In the genomic region with DNA sequence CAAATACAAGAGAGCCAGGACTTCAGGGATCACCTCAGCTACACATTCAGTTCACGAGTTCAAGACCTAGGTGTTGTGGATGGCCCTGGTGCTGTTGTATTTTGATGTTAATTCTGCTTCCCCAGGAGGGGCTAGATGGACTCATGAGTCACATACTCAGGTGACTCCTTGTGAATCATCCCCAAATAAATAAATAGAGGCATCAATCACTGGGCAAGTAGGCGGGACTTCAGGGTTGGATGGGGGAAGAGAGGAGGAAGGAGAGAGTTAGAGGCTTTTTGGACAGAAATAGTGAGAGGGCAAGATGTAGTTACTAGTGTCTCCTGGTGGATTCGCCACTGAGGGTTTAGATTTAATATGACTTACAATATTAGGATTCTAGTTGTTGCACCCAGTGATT, we compare ENCODE assay signal across 23 mouse cellular contexts.
A peak's percentile ranks its signal among the peaks of the same experiment; 100 is the strongest.
DNase-seq lines count a peak whose midpoint lies in the region; ATAC-seq lines count a peak whose summit lies in the region.
"Had no signal": no experiment of that assay in that cellular context is flagged by ENCODE, and none has a peak within 500 bp of the region (broad histone marks: within the 10 kb centered on the region; RNA-seq: fewer than 3 reads in every experiment).

No protein-coding gene starts in this region.

- intact Hi-C loops in heart, postnatal 14 days (cut with DNase I) = no loop called here

- peak; percentile 49 for DNase-seq in heart, adult 11 months
- no peak for DNase-seq in heart, postnatal 14 days
- DNase-seq in 3134 (ENCODE audit: extremely low read depth, insufficient read length, low spot score) (peak; percentile 11), ES-CJ7 (ENCODE audit: low read depth, low spot score) (peak; percentile 11), R1 (ENCODE audit: low read depth, low spot score) (peak; percentile 42)
- DNase-seq in urinary bladder, postnatal 25 days (ENCODE audit: low spot score) = no peak
- DNase-seq in ovary, postnatal 36 days (ENCODE audit: low spot score) = no peak
- DNase-seq: adrenal gland, adult 8-10 months; adrenal gland, postnatal 14 days; adrenal gland, postnatal 36 days; B cell, adult 2 months; cerebellum, adult 11-12 months; cerebellum, adult 2 months; cerebellum, adult 9-10 months; cerebellum, postnatal 10 days; cerebellum, postnatal 25 days; forebrain, postnatal 0 days had no signal

- no peak for ATAC-seq in megakaryocyte-erythroid progenitor cell, adult 5-6 weeks (replicated peaks; ENCODE audit: low FRiP score, low TSS enrichment, poor library complexity, severe bottlenecking)
- ATAC-seq: activated CD4-positive, CD25-positive, alpha-beta regulatory T cell, adult 4 months; CD4-positive, CD25-positive, alpha-beta regulatory T cell, adult 4 months; forebrain, embryonic 13.5 days; forebrain, embryonic 15.5 days; forebrain, postnatal 0 days; Patski had no signal

Comparison
In these comparisons a context has a peak if more than half of its experiments do, and no peak if none do; other contexts are left out.
1. DNase-seq: peak in heart, adult 11 months (single experiment), 3134 (single experiment), ES-CJ7 (single experiment) and R1 (single experiment); none in heart, postnatal 14 days (0 of 2), urinary bladder, postnatal 25 days (single experiment) and ovary, postnatal 36 days (single experiment).